8 mouse cellular contexts compared by ENCODE assay signal in the genomic region with DNA sequence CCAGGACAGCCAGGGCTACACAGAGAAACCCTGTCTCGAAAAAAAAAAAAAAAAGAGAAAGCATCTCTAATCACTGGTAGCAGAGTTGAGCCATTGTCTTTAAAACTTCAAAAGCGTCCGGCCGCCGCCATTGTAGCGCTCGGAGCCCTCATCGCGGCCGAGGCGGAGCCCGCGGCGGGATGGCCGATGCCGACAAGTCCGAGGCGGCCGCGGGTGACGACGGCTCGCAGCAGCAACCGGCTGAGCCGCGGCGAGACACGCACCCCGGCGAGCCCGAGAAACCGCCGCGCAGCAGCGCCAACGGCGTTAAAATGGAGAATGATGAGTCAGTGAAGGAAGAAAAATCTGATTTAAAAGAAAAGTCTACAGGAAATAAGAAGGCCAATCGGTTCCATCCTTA. TPM values are rescaled to one million over a fixed set of nuclear protein-coding genes. Genes with fewer than 3 reads are reported as not detected.
A peak's percentile ranks its signal among the peaks of the same experiment; 100 is the strongest.
DNase-seq lines count a peak whose midpoint lies in the region; ATAC-seq lines count a peak whose summit lies in the region.
"Not testable (repeated sequence)": the region's sequence is repeated elsewhere in the genome, so short reads cannot be mapped to it uniquely, and the experiment has no call there.

Gene Gm9833, plus strand, starts transcription at position 117 of the 400 bp plus-strand sequence.

- 31% methylated on average over 38 of the region's 38 CpGs for WGBS in heart, embryonic 12.5 days
- 39% methylated on average over 36 of the region's 38 CpGs for WGBS in hindbrain, embryonic 15.5 days
- 20% methylated on average over 34 of the region's 38 CpGs for WGBS in liver, embryonic 13.5 days (ENCODE audit: insufficient replicate concordance)
- 31% methylated on average over 38 of the region's 38 CpGs for WGBS in midbrain, embryonic 13.5 days
- WGBS in stomach, embryonic 14.5 days = 38% methylated on average over 32 of the region's 38 CpGs

- H3K27me3 ChIP-seq in heart, embryonic 12.5 days (replicated peaks); hindbrain, embryonic 15.5 days; midbrain, embryonic 13.5 days; stomach, embryonic 14.5 days (ENCODE audit: control insufficient read depth, insufficient read depth, low read length): not testable (repeated sequence)
- H3K27me3 ChIP-seq in liver, embryonic 13.5 days = peaks cover 26% of the 10 kb centered on the region

- H3K4me3 ChIP-seq in ES-E14 (ENCODE audit: insufficient read depth in 1 of 2, low read depth in 1 of 2, low read length in 2 of 2, poor library complexity in 1 of 2, severe bottlenecking in 1 of 2); liver, embryonic 13.5 days (replicated peaks); stomach, embryonic 14.5 days (ENCODE audit: low read depth, low read length): not testable (repeated sequence)
- H3K4me3 ChIP-seq in heart, embryonic 12.5 days = peak within 1 kb of the TSS; percentile 29
- H3K4me3 ChIP-seq in hindbrain, embryonic 15.5 days = peak within 1 kb of the TSS; percentile 29
- H3K4me3 ChIP-seq in midbrain, embryonic 13.5 days (replicated peaks) = peak within 1 kb of the TSS; percentile 19; the same call in 1 of the 2 replicates

- in situ Hi-C loops in ES-E14 (cut with MboI; ENCODE audit: low sequenced_read_pairs in 2 of 2, unreplicated experiment in 2 of 2) = not testable (repeated sequence)

- H3K9ac ChIP-seq in ES-E14 (ENCODE audit: insufficient read depth, low read depth, low read length, poor library complexity, severe bottlenecking); heart, embryonic 12.5 days; hindbrain, embryonic 15.5 days; liver, embryonic 13.5 days; midbrain, embryonic 13.5 days (replicated peaks); stomach, embryonic 14.5 days (replicated peaks; ENCODE audit: low read depth, low read length): not testable (repeated sequence)

- not testable (repeated sequence) for H3K36me3 ChIP-seq in ES-E14 (ENCODE audit: control insufficient read depth, insufficient read depth, low read length, poor library complexity, severe bottlenecking); heart, embryonic 12.5 days; hindbrain, embryonic 15.5 days; liver, embryonic 13.5 days; midbrain, embryonic 13.5 days; stomach, embryonic 14.5 days (ENCODE audit: control insufficient read depth, insufficient read depth, low read length)

- H3K27ac ChIP-seq in ES-E14 (ENCODE audit: insufficient read depth, low read depth, low read length, poor library complexity, severe bottlenecking); heart, embryonic 12.5 days (ENCODE audit: poor library complexity, severe bottlenecking); hindbrain, embryonic 15.5 days (replicated peaks); liver, embryonic 13.5 days; midbrain, embryonic 13.5 days; stomach, embryonic 14.5 days (ENCODE audit: low read length): not testable (repeated sequence)

- ATAC-seq in erythroid progenitor cell, adult 5-6 weeks (replicated peaks; ENCODE audit: low FRiP score, poor library complexity, severe bottlenecking) = peak; percentile 54; the same call in 1 of the 2 replicates
- ATAC-seq in heart, embryonic 12.5 days (ENCODE audit: insufficient number of reproducible peaks, low FRiP score); hindbrain, embryonic 15.5 days (ENCODE audit: low FRiP score, low read depth); liver, embryonic 13.5 days (ENCODE audit: low read depth); stomach, embryonic 14.5 days (ENCODE audit: insufficient number of reproducible peaks, insufficient read depth, low FRiP score, low read depth): not testable (repeated sequence)
- ATAC-seq in midbrain, embryonic 13.5 days = peak; percentile 65

- peak within 1 kb of the TSS; percentile 57 for H3K4me2 ChIP-seq in heart, embryonic 12.5 days
- H3K4me2 ChIP-seq in hindbrain, embryonic 15.5 days = peak within 1 kb of the TSS; percentile 50
- H3K4me2 ChIP-seq in liver, embryonic 13.5 days = peak within 1 kb of the TSS; percentile 28; the same call in 1 of the 2 replicates
- H3K4me2 ChIP-seq in midbrain, embryonic 13.5 days (replicated peaks) = peak within 1 kb of the TSS; percentile 43
- peak within 1 kb of the TSS; percentile 26 for H3K4me2 ChIP-seq in stomach, embryonic 14.5 days (replicated peaks; ENCODE audit: low read depth, low read length)

- H3K9me3 ChIP-seq in ES-E14 (ENCODE audit: control insufficient read depth, insufficient read depth, low read depth, low read length); heart, embryonic 12.5 days (replicated peaks); hindbrain, embryonic 15.5 days; liver, embryonic 13.5 days (replicated peaks); midbrain, embryonic 13.5 days; stomach, embryonic 14.5 days (ENCODE audit: control insufficient read depth, low read depth, low read length): not testable (repeated sequence)

- H3K4me1 ChIP-seq in ES-E14 (ENCODE audit: control insufficient read depth in 2 of 2, insufficient read depth in 2 of 2, low read length in 2 of 2, poor library complexity in 1 of 2); heart, embryonic 12.5 days (replicated peaks); hindbrain, embryonic 15.5 days (replicated peaks); liver, embryonic 13.5 days (replicated peaks); midbrain, embryonic 13.5 days (replicated peaks); stomach, embryonic 14.5 days (ENCODE audit: control insufficient read depth, insufficient read depth, low read length): not testable (repeated sequence)

- not testable (repeated sequence) for DNase-seq in ES-E14 (ENCODE audit: low read depth, low spot score); layer of hippocampus, postnatal 10 days (ENCODE audit: low spot score in 2 of 2); liver, embryonic 13.5 days

RNA-seq across cellular contexts. Expression of gene Gm9833, which starts in this region (rescaled TPM):
- 7.2 and 14.6 TPM in 2 replicates for total RNA-seq in ES-E14 (2012; rRNA removed)
- total RNA-seq in erythroid progenitor cell, adult 5-6 weeks (2015; ENCODE audit: low replicate concordance) = 5.4 and 7.5 TPM in 2 replicates
- 20.8 and 44.2 TPM in 2 replicates for total RNA-seq in erythroid progenitor cell, adult 5-6 weeks (2017; ENCODE audit: low replicate concordance)
- polyA plus RNA-seq in heart, embryonic 12.5 days (2016; fragmentation: Nextera tagmentation; extraction: Ambion mirVana) = 3.7 and 4.0 TPM in 2 replicates
- 5.9 and 6.0 TPM in 2 replicates for polyA plus RNA-seq in hindbrain, embryonic 15.5 days (2015; fragmentation: Nextera tagmentation; extraction: Ambion mirVana)
- 10 to 100 TPM; 17.1 to 18.5 TPM for total RNA-seq in layer of hippocampus, postnatal 10 days (2021)
- 1.0 and 2.0 TPM in 2 replicates for polyA plus RNA-seq in liver, embryonic 13.5 days (2015; fragmentation: Nextera tagmentation; extraction: Ambion mirVana)
- 7.3 and 8.1 TPM in 2 replicates for polyA plus RNA-seq in midbrain, embryonic 13.5 days (2015; fragmentation: Nextera tagmentation; extraction: Ambion mirVana)
- 3.5 TPM in 2 replicates for polyA plus RNA-seq in stomach, embryonic 14.5 days (2014; fragmentation: Nextera tagmentation; extraction: Ambion mirVana)
